Mouse (Mus musculus) intestine, postnatal 0 days (tissue): Measurements from ENCODE around the gene Mvp. TPM values are rescaled to one million over a fixed set of nuclear protein-coding genes. Genes with fewer than 3 reads are reported as not detected.

ENCODE experiments used
- ATAC-seq: fragments of 200-750 bp; cut with Nextera tagmentation; 2 replicates; pipeline ENCODE4 v1.8.0; 2017; ENCODE audit warnings: mild to moderate bottlenecking, moderate TSS enrichment, moderate library complexity
- H3K27ac ChIP-seq: fragments of 300-500 bp; sonication (generic); 2 replicates; pipeline ENCODE4 v1.5.1; 2014; ENCODE audit warnings: mild to moderate bottlenecking, low read depth, low read length, moderate library complexity
- H3K27me3 ChIP-seq: fragments of 300-500 bp; sonication (generic); replicated peaks from 2 replicates; pipeline ENCODE4 v1.6.1; 2014; ENCODE audit warnings: low read length, mixed read lengths; ENCODE audit not compliant: control insufficient read depth, insufficient read depth
- H3K36me3 ChIP-seq: fragments of 300-500 bp; sonication (generic); 2 replicates; pipeline ENCODE4 v1.6.1; 2014; ENCODE audit warnings: mild to moderate bottlenecking, moderate library complexity; ENCODE audit not compliant: control insufficient read depth, insufficient read depth
- H3K4me1 ChIP-seq: fragments of 300-500 bp; sonication (generic); replicated peaks from 2 replicates; pipeline ENCODE4 v1.6.1; 2014; ENCODE audit warnings: antibody characterized with exemption, low read length, mixed read lengths; ENCODE audit not compliant: control insufficient read depth, insufficient read depth
- H3K4me2 ChIP-seq: fragments of 300-500 bp; sonication (generic); replicated peaks from 2 replicates; pipeline ENCODE4 v1.6.1; 2014; ENCODE audit warnings: low read depth, mild to moderate bottlenecking, moderate library complexity
- H3K4me3 ChIP-seq: fragments of 300-500 bp; sonication (generic); 2 replicates; pipeline ENCODE4 v1.5.1; 2014; ENCODE audit warnings: low read depth, low read length
- H3K9ac ChIP-seq: fragments of 300-500 bp; sonication (generic); 2 replicates; pipeline ENCODE4 v1.6.1; 2014; ENCODE audit warnings: mild to moderate bottlenecking, low read depth, low read length
- H3K9me3 ChIP-seq: fragments of 300-500 bp; sonication (generic); 2 replicates; pipeline ENCODE4 v1.6.1; 2016; ENCODE audit warnings: mixed run types; ENCODE audit not compliant: control insufficient read depth
- CTCF ChIP-seq: sonication (generic); IDR thresholded peaks from 2 replicates; pipeline ENCODE4 v1.5.1; 2016; ENCODE audit warnings: low read depth, mild to moderate bottlenecking, control low read depth, antibody characterized with exemption, moderate library complexity
- WGBS: fragments of 180-500 bp; shearing (Covaris S2); extraction: QIAGEN DNeasy Blood & Tissue Kit; methylation state at CpG from one replicate; pipeline ENCODE4 v1.1.7; 2014; 5-methylcytosine and 5-hydroxymethylcytosine counted together
- polyA plus RNA-seq: library from polyadenylated mRNA; unstranded; fragments of >200 nt; fragmentation: Nextera tagmentation; extraction: Ambion mirVana; gene quantifications from 2 replicates; pipeline ENCODE4 v1.2.1, GENCODE M21; 2015

The Mvp gene
- polyA plus RNA-seq, 1 experiment from 2014 or later, result 79.8 TPM

GRCm38 (mm10) chr7:127020491-127020890, 6.1 kb upstream of the Mvp start:
- ATAC-seq, result no peak
- Histone ChIP-seq H3K4me1 (peaks cover 11% of the 10 kb centered on the region; the same call in 1 of the 2 replicates), H3K27ac (no peak overlapping the region), H3K4me2 (peak overlapping the region; percentile 73), H3K36me3 (peaks cover 24% of the 10 kb centered on the region), H3K27me3 (no peaks in the 10 kb centered on the region), H3K9me3 (no peaks in the 10 kb centered on the region), H3K9ac (no peak overlapping the region), H3K4me3 (peak overlapping the region; percentile 41)
- TF ChIP-seq CTCF, result no peak
- 37% methylated on average over 5 of the region's 5 CpGs for WGBS

GRCm38 (mm10) chr7:127020031-127020430, 5.6 kb upstream of the Mvp start:
- Histone ChIP-seq H3K4me2 (peak overlapping the region; percentile 73), H3K4me3 (peak overlapping the region; percentile 41; the same call in 1 of the 2 replicates), H3K27ac (no peak overlapping the region), H3K9me3 (no peaks in the 10 kb centered on the region), H3K36me3 (peaks cover 24% of the 10 kb centered on the region), H3K4me1 (peaks cover 11% of the 10 kb centered on the region; the same call in 1 of the 2 replicates), H3K27me3 (no peaks in the 10 kb centered on the region), H3K9ac (no peak overlapping the region)
- ATAC-seq, result no peak
- TF ChIP-seq CTCF, result no peak
- WGBS, result 69% methylated on average over 3 of the region's 3 CpGs

- Histone ChIP-seq H3K4me3 (no peak overlapping the region), H3K27ac (no peak overlapping the region), H3K9me3 (no peaks in the 10 kb centered on the region), H3K9ac (no peak overlapping the region), H3K4me1 (peaks cover 11% of the 10 kb centered on the region; the same call in 1 of the 2 replicates), H3K27me3 (no peaks in the 10 kb centered on the region), H3K36me3 (peaks cover 24% of the 10 kb centered on the region), H3K4me2 (peak overlapping the region; percentile 73)
- 80% methylated on average over 14 of the region's 14 CpGs for WGBS
- TF ChIP-seq CTCF, result no peak
- no peak for ATAC-seq
Observed at GRCm38 (mm10) chr7:127019306-127019960, 5.0 kb upstream of the Mvp start.

GRCm38 (mm10) chr7:127018416-127019305, 4.2 kb upstream of the Mvp start:
- WGBS, result 75% methylated on average over 15 of the region's 15 CpGs
- H3K36me3 ChIP-seq, result peaks cover 17% of the 10 kb centered on the region
- H3K4me2 ChIP-seq, result no peak overlapping the region; the same call in 1 of the 2 replicates
- H3K9me3 ChIP-seq, result no peaks in the 10 kb centered on the region
- H3K4me1 ChIP-seq, result peaks cover 9% of the 10 kb centered on the region; the same call in 1 of the 2 replicates
- H3K4me3 ChIP-seq, result no peak overlapping the region
- no peak for ATAC-seq
- no peak overlapping the region for H3K27ac ChIP-seq
- no peak overlapping the region for H3K9ac ChIP-seq
- H3K27me3 ChIP-seq, result no peaks in the 10 kb centered on the region
- no peak for TF ChIP-seq CTCF

GRCm38 (mm10) chr7:127017950-127018345, 3.5 kb upstream of the Mvp start:
- Histone ChIP-seq H3K9me3 (no peaks in the 10 kb centered on the region), H3K9ac (no peak overlapping the region), H3K4me1 (peaks cover 9% of the 10 kb centered on the region; the same call in 1 of the 2 replicates), H3K4me3 (no peak overlapping the region), H3K36me3 (peaks cover 14% of the 10 kb centered on the region), H3K27ac (no peak overlapping the region), H3K4me2 (no peak overlapping the region; the same call in 1 of the 2 replicates), H3K27me3 (no peaks in the 10 kb centered on the region)
- no peak for ATAC-seq
- WGBS, result 48% methylated on average over 6 of the region's 6 CpGs
- no peak for TF ChIP-seq CTCF
